Mouse (Mus musculus) liver, embryonic 16.5 days (tissue): Measurements from ENCODE around the gene Ncoa5. TPM values are rescaled to one million over a fixed set of nuclear protein-coding genes. Genes with fewer than 3 reads are reported as not detected.

ENCODE experiments used
- ATAC-seq: fragments of 200-750 bp; cut with Nextera tagmentation; 2 replicates; pipeline ENCODE4 v1.8.0; 2017; ENCODE audit warnings: low read depth, mild to moderate bottlenecking, moderate number of reproducible peaks, moderate library complexity
- H3K27ac ChIP-seq: fragments of 300-500 bp; sonication (generic); 2 replicates; pipeline ENCODE4 v1.5.1; 2014; ENCODE audit warnings: mild to moderate bottlenecking, low read length
- H3K27me3 ChIP-seq: fragments of 300-500 bp; sonication (generic); 2 replicates; pipeline ENCODE4 v1.6.1; 2014; ENCODE audit warnings: low read depth, low read length, mixed read lengths; ENCODE audit not compliant: control insufficient read depth, insufficient read depth
- H3K36me3 ChIP-seq: fragments of 300-500 bp; sonication (generic); 2 replicates; pipeline ENCODE4 v1.6.1; 2014; ENCODE audit warnings: mild to moderate bottlenecking; ENCODE audit not compliant: control insufficient read depth, insufficient read depth
- H3K4me1 ChIP-seq: fragments of 300-500 bp; sonication (generic); 2 replicates; pipeline ENCODE4 v1.6.1; 2014; ENCODE audit warnings: low read depth, low read length, mixed read lengths; ENCODE audit not compliant: control insufficient read depth
- H3K4me2 ChIP-seq: fragments of 300-500 bp; sonication (generic); 2 replicates; pipeline ENCODE4 v1.6.1; 2014; ENCODE audit warnings: low read depth, low read length, mixed read lengths
- H3K4me3 ChIP-seq: fragments of 300-500 bp; sonication (generic); 2 replicates; pipeline ENCODE4 v1.5.1; 2014; ENCODE audit warnings: low read depth, mild to moderate bottlenecking, low read length
- H3K9ac ChIP-seq: fragments of 300-500 bp; sonication (generic); 2 replicates; pipeline ENCODE4 v1.6.1; 2014; ENCODE audit warnings: low read depth, low read length
- H3K9me3 ChIP-seq: fragments of 300-500 bp; sonication (generic); replicated peaks from 2 replicates; pipeline ENCODE4 v1.6.1; 2016; ENCODE audit warnings: low read length; ENCODE audit not compliant: control insufficient read depth
- WGBS: fragments of 180-500 bp; shearing (Covaris S2); extraction: QIAGEN DNeasy Blood & Tissue Kit; methylation state at CpG from one replicate; pipeline ENCODE4 v1.1.7; 2014; ENCODE audit not compliant: insufficient replicate concordance; 5-methylcytosine and 5-hydroxymethylcytosine counted together
- polyA plus RNA-seq: library from polyadenylated mRNA; unstranded; fragments of >200 nt; fragmentation: Nextera tagmentation; extraction: Ambion mirVana; gene quantifications from 2 replicates; pipeline ENCODE4 v1.2.1, GENCODE M21; 2015

The Ncoa5 gene
- polyA plus RNA-seq, 1 experiment from 2014 or later: 15.3 TPM

DNA sequence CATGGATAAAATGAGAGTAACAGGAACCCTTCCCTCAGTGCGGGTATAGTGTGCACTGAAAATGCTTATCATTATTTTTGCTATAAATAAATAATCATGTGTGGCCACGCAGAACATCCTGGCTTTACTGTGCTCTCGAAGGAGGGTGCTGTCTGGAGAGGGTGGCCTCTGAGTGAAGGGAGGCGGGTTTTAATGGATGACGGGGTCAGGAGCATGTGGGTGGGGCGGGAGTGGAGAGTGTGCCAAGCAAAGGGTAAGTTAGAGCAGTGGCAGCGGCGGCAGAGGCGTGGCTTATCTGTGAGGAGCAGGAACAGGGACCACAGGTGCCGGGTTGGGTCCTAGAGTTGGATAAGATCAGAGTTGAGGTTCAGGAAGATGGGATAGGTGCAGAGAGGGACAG lies 42.9 kb downstream of the Ncoa5 start:
- ATAC-seq: peak; percentile 24; the same call in 1 of the 2 replicates
- 20% methylated on average over 10 of the region's 10 CpGs for WGBS

DNA sequence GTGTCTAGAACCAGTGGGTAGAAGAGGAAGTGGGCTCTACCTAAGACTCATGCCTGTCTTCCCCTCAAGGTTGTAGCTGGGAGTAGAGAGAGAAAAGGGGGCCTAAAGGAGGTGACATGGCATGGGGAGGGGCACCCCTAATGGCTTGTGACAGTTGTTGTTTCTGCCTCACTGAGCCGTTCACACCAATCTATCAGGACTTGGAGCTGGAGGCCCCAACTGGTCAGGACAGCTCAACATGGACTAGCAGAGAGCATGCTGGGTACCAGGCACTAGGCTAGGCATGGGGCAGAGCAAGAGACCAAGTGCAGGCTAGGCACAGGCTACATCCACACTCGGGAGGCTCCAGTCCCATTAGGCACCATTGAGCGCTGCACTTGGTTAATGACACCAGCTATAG lies 43.6 kb downstream of the Ncoa5 start:
- Histone ChIP-seq H3K9me3 (no peaks in the 10 kb centered on the region), H3K4me2 (no peak overlapping the region), H3K36me3 (no peaks in the 10 kb centered on the region), H3K4me1 (no peaks in the 10 kb centered on the region), H3K9ac (no peak overlapping the region), H3K4me3 (no peak overlapping the region), H3K27ac (no peak overlapping the region), H3K27me3 (peaks cover 7% of the 10 kb centered on the region)
- 56% methylated on average over 3 of the region's 3 CpGs for WGBS
- no peak for ATAC-seq

More for the DNA sequence above, 42.9 kb downstream of the Ncoa5 start:
- peaks cover 14% of the 10 kb centered on the region for H3K27me3 ChIP-seq
- no peaks in the 10 kb centered on the region for H3K36me3 ChIP-seq
- no peak overlapping the region for H3K4me3 ChIP-seq
- H3K4me2 ChIP-seq: no peak overlapping the region
- H3K27ac ChIP-seq: no peak overlapping the region
- H3K4me1 ChIP-seq: no peaks in the 10 kb centered on the region
- no peak overlapping the region for H3K9ac ChIP-seq
- H3K9me3 ChIP-seq: no peaks in the 10 kb centered on the region

DNA sequence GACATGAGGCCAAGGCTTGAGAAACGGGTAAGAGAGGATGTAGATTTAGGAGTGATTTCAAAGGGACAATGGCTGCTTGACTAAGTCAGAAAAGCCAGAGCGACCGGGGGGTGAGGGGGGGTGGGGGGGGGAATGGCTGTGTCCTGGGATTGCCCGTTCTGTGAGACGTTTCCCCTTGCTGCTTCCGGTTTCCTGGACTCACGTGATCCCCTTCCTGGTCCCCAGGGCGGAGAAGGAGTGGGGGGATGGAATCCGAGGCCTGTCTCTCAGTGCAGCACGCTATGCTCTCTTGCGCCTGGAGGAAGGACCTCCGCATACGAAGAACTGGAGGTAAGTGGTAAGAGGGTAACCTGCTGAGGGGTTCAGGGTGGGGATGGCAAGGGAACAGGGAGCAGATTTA lies 45.9 kb downstream of the Ncoa5 start:
- Histone ChIP-seq H3K9ac (no peak overlapping the region), H3K4me2 (no peak overlapping the region)

DNA sequence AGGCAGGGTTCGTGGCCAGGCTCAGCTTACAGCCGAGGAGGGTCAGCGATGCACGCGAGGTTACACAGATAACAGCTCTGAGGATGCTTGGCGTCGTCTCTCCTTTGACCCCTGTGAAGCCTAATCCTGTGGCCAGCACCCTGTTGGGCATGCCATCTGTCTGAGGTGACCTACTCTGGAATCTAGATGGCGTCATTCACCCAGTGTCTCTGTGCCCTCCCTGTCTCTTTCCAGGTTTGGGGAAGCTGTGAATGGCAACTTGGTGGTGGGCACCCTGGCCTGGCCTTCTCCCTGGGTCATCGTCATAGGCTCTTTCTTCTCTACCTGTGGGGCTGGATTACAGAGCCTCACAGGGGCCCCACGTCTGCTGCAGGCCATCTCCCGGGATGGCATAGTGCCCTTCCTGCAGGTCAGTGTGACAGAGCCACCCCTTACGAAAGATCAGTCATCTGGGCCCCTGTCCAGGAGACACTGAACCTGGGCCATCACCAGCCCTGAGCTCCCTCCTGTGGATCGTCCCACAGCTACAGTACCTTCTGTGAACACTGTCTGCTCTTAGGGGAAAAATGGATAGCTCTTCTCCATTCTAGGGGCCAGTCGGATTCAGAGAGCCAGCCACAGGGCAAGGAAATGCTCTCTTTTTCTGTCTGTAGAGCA lies 48.2 kb downstream of the Ncoa5 start:
- no peak for ATAC-seq
- Histone ChIP-seq H3K36me3 (no peaks in the 10 kb centered on the region), H3K27me3 (no peaks in the 10 kb centered on the region), H3K9ac (no peak overlapping the region), H3K9me3 (no peaks in the 10 kb centered on the region), H3K4me2 (no peak overlapping the region), H3K27ac (no peak overlapping the region), H3K4me3 (no peak overlapping the region), H3K4me1 (no peaks in the 10 kb centered on the region)
- WGBS: 54% methylated on average over 14 of the region's 14 CpGs

More for the DNA sequence above, 45.9 kb downstream of the Ncoa5 start:
- Histone ChIP-seq H3K4me3 (no peak overlapping the region), H3K36me3 (no peaks in the 10 kb centered on the region), H3K9me3 (no peaks in the 10 kb centered on the region), H3K4me1 (no peaks in the 10 kb centered on the region), H3K27me3 (no peaks in the 10 kb centered on the region), H3K27ac (no peak overlapping the region)
- 39% methylated on average over 13 of the region's 13 CpGs for WGBS
- ATAC-seq: no peak

DNA sequence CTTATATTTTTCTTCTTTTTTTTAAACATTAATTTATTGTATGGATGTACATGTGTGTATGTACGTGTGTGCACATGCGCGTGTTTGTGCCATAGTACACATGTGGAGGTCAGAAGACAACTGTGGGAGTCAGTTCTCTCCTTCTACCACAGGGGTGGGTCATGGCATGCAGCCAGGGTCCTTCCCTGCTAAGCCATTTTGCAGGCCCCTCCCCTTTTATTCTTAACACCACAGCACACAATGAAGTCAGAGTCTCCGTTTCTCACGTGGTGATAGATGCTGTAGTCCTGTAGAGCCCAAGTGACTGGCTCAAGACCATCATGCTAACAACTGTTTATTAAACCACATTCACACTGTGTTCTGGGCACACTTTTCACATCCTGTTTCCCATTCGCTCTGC lies 48.7 kb downstream of the Ncoa5 start:
- ATAC-seq: no peak
- H3K9ac ChIP-seq: no peak overlapping the region
- WGBS: 68% methylated on average over 6 of the region's 6 CpGs
- H3K9me3 ChIP-seq: no peaks in the 10 kb centered on the region
- no peaks in the 10 kb centered on the region for H3K36me3 ChIP-seq
- H3K4me2 ChIP-seq: no peak overlapping the region
- no peak overlapping the region for H3K4me3 ChIP-seq
- no peaks in the 10 kb centered on the region for H3K4me1 ChIP-seq
- H3K27me3 ChIP-seq: no peaks in the 10 kb centered on the region
- no peak overlapping the region for H3K27ac ChIP-seq

DNA sequence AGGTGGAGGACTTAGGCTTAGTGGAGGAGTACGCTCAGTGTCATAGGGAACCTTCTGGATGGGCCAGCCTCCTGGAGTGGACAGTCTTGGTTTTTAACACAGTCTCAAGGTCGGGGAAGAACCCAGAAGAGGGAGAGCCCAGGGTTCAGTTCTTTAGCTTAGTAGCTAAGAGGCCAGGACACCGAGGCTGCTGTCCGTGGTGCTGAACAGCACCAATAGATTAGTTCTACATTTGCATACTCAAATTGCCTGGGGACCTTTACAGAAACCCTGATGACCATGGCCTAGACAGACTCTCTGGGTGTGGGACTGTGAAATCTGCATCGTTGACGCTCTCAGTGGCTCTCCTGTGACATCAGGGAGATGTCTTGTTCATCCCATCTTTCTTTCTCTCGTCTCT lies 54.9 kb downstream of the Ncoa5 start:
- no peaks in the 10 kb centered on the region for H3K36me3 ChIP-seq
- H3K4me3 ChIP-seq: no peak overlapping the region
- 19% methylated on average over 7 of the region's 7 CpGs for WGBS
- H3K27ac ChIP-seq: no peak overlapping the region
- ATAC-seq: no peak
- no peaks in the 10 kb centered on the region for H3K4me1 ChIP-seq
- H3K4me2 ChIP-seq: no peak overlapping the region
- no peaks in the 10 kb centered on the region for H3K27me3 ChIP-seq
- H3K9me3 ChIP-seq: no peaks in the 10 kb centered on the region
- no peak overlapping the region for H3K9ac ChIP-seq

DNA sequence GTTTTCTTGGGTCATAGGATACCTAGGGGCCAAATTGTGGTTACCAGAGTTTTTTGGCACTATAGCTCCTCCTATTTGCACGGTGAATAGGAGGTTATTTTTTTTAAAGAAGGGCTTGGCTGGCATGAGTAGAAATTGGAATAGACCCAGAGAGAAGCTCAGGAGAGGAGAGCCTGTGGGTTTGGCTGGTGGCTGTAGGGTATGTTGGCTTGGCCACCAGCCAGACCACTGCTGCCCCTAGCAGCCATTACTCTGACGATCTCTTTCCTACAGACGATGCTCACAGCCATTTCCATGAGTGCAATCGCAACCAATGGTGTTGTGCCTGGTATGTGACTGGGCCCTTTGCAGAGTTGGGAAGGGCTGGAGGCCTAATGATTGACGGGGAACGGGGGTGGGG lies 59.1 kb downstream of the Ncoa5 start:
- H3K27me3 ChIP-seq: peaks cover 14% of the 10 kb centered on the region
- no peak overlapping the region for H3K4me2 ChIP-seq
- H3K9ac ChIP-seq: no peak overlapping the region
- H3K4me3 ChIP-seq: no peak overlapping the region
- ATAC-seq: no peak
- no peaks in the 10 kb centered on the region for H3K9me3 ChIP-seq
- WGBS: 64% methylated on average over 6 of the region's 6 CpGs
- H3K27ac ChIP-seq: no peak overlapping the region
- no peaks in the 10 kb centered on the region for H3K36me3 ChIP-seq
- no peaks in the 10 kb centered on the region for H3K4me1 ChIP-seq

- Histone ChIP-seq H3K36me3 (no peaks in the 10 kb centered on the region), H3K27me3 (peaks cover 44% of the 10 kb centered on the region), H3K9ac (no peak overlapping the region), H3K9me3 (no peaks in the 10 kb centered on the region), H3K4me2 (no peak overlapping the region), H3K4me1 (no peaks in the 10 kb centered on the region), H3K4me3 (no peak overlapping the region), H3K27ac (no peak overlapping the region)
- ATAC-seq: no peak
- WGBS: 23% methylated on average over 5 of the region's 5 CpGs
These were observed 62.0 kb downstream of the Ncoa5 start for GRCm38 (mm10) chr2:164972646-164973045.

DNA sequence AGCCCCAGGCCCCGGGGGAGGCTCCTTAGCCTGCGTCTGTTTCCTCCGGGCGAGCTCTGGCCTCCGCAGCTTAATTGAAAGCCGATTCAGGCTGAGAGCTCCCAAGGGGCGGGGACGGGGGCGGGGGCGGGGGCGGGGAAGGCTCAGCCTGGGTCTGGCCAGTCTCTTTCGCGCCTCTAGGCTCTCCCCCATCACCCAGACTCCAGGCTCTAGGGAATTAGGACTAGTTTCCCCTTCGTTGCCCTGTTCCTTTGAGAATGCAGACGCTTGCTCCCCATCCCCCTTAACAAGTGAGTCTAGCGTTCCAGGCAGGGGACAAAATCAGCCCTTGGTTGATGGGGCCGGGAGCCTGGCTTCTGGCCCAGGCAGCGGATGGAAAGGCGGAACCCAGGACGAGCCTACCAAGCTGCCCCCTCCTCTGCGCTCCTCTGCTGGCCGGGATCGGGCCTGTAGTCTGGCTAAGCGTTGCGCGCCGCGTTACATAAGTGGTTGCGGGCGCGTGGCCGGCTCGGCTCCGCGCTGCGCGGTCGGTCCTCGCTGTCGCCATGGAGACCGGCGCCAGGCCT lies 64.0 kb downstream of the Ncoa5 start:
- no peak for ATAC-seq
- Histone ChIP-seq H3K27me3 (peaks cover 56% of the 10 kb centered on the region), H3K36me3 (no peaks in the 10 kb centered on the region), H3K4me3 (no peak overlapping the region), H3K27ac (no peak overlapping the region), H3K4me2 (no peak overlapping the region), H3K9ac (no peak overlapping the region), H3K4me1 (no peaks in the 10 kb centered on the region), H3K9me3 (no peaks in the 10 kb centered on the region)
- 2% methylated on average over 42 of the region's 42 CpGs for WGBS
